Mouse (Mus musculus) CH12.LX (cell line): ENCODE measurements around the gene Prkch. TPM values are rescaled to one million over a fixed set of nuclear protein-coding genes. Genes with fewer than 3 reads are reported as not detected.

Experiments used
- polyA plus RNA-seq: library from polyadenylated mRNA; unstranded; fragments of >175 nt; gene quantifications from 2 replicates; pipeline ENCODE4 v1.2.1, GENCODE M21; 2012; ENCODE audit warnings: low read depth; ENCODE audit not compliant: insufficient read length
- total RNA-seq, 2 experiments: library from RNA; depleted of rRNA; stranded (reverse); fragments of 300-350 nt in 1 of 2; fragments of >200 nt in 1 of 2; gene quantifications; 2 replicates each; pipeline ENCODE4 v1.2.3; 2012 to 2014

Gene Prkch
- total and polyA plus RNA-seq, 3 experiments: 0.76 to 2.3 (median 1.8) TPM

Other genes with a start within 250 kb of the Prkch start
- not detected in 2 replicates for gene Tmem30b, start 38.4 kb upstream of the Prkch start, total RNA-seq (2012; rRNA removed)
- gene Tmem30b, start 38.4 kb upstream of the Prkch start, total RNA-seq (2014; rRNA removed): not detected in 2 replicates
- not detected in 2 replicates for gene Tmem30b, start 38.4 kb upstream of the Prkch start, polyA plus RNA-seq